Mouse (Mus musculus) lung, postnatal 4 days (tissue): Measurements from ENCODE around the gene 1810030O07Rik.
"Not testable (repeated sequence)": the region's sequence is repeated elsewhere in the genome, so short reads cannot be mapped to it uniquely, and the experiment has no call there.

ENCODE experiments used
- DNase-seq, 2 experiments: peaks; one replicate each; pipeline ENCODE4 v3.0.0; 2021

Gene 1810030O07Rik

DNA sequence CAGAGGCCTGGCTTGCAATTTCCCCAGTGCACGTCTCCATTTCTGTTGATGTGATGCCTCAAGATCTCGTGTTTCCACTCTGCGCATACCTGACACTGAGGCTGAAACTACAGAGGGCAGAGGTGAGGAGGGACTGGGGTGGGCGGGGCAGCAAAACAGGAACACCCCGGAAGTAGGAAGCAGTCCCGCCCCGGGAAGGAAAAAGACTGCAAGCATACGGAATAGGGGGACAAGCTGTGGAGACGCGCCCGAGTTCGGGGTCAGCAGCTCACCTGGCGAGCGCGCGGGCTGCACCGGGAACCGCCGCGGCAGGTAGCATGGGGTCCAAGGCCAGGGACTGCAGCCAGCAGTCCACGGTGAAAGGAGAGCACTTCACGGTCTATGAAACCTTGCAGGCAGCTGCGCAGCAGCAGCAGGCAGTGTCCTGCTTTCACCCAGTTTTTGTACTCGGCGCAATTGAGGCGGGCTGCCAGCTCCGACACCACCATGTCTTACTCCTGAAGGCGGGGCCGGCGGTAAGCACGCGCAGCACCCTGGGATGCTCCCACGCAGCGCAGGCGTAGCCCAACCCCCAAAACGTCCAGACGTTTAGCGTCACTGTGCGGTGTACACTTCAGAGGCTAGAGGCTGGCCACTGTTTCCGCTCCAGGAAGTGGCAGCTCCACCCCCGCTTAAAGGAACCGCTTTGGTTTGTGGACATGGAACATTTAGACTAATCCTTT lies at the start of gene 1810030O07Rik:
Gene 1810030O07Rik, minus strand, starts transcription at position 615 of the 722 bp plus-strand sequence.
- peak; percentile 91 to 95 for DNase-seq

DNA sequence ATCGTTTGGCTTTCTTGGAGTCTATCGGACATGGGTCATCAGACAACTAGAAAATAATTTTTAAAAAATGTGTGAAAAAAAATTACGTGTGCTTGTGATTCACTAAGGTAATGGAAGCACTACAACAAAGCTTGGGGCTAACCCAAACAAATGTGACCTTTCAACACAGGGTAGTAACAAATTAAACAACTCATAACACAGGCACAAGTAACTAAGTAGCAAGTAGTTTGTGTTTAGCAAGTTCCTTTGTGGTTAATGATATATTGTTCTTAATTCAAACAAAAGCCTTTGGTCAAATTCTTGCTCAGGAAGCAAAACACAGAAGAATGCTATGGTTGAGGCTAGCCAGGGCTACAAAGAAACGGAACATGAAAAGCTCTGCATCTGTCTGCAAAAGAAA lies 42.6 kb upstream of the 1810030O07Rik start:
- no peak for DNase-seq

DNA sequence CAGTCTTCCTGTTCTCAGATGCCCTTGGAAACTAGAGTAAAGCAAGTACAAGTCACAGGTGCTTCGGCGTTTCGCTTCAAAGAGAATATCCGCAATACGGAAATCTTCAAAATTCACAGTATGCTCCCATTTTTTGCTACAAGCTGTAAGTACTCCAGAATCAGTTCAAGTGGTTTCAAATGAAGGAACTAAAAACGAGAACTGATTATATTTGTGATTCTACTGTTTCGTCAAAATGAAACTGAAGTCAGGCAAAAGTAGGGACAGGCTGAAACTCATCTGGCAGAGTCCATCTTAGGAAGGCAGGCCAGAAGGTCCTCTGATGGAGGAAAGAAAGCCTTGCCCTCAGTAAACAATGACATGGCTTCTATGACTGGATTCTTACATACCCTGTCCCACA lies 40.3 kb upstream of the 1810030O07Rik start:
- DNase-seq, result no peak

DNA sequence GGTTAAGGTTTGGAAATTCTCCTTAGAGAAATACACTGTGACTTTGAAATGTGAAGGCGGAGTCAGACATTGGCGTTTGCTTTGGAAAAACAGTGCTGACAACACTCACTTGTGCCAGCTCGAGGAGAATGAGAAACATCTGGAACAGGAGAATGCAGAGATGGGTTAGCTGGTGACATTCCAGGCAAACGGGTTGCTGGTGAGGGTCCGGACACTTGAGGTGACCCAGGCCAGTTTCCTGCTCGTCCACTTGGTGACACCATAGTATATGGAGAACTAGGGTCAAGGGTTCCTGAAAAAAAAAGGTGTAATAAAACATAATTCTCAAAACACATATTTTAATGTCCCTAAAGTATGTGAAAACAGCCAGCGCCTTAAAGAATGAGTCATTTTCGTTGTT lies 13.4 kb upstream of the 1810030O07Rik start:
- peak; percentile 15 to 38 for DNase-seq

DNA sequence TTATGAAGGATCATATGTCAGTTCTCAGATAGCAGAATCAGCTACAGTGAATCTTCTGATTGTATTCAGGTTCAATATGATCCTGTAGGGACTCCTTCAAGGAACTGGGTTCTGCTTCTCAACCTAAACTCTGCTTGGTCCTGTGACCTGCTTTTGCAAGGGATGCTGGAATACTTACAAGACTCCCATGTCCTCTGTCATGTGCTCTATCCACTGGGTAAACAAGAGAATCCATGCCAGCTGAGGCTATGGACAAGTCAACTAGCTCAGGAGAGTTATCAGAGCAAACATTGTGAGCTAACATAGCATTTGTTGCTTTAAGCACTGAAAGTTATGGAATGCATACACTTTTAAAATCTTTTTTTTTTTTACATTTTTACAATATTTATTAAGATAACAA lies 12.6 kb upstream of the 1810030O07Rik start:
- DNase-seq, result no peak

GRCm38 (mm10) chrX:12677396-12677795 lies 3.9 kb upstream of the 1810030O07Rik start:
- peak in 1 of 2 experiments; percentile 69 for DNase-seq

GRCm38 (mm10) chrX:12653879-12654278 lies 19.6 kb downstream of the 1810030O07Rik start:
- no peak for DNase-seq

GRCm38 (mm10) chrX:12651906-12652305 lies 21.6 kb downstream of the 1810030O07Rik start:
- DNase-seq, result no peak

- no peak for DNase-seq
Measured at GRCm38 (mm10) chrX:12645531-12646304, 27.8 kb downstream of the 1810030O07Rik start.

- DNase-seq, result no peak
Measured at GRCm38 (mm10) chrX:12644976-12645375, 28.5 kb downstream of the 1810030O07Rik start.

DNA sequence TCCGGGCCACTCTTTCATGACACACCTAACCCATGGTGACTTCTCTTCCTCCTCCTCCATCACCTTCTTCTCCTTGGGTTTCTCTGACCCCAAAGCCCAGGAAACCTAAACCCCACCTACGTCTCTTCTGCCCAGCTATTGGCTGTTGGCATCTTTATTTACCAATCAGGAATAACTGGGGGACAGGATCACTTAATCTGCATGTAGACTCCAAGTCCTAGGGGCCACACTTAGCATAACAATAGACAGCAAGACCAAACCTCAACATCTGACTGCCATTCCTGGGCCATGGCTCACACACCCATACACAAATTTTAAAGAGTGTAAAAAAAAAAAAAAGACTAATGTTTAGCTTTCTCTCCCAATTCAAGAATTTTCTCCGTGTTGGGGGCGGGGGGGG lies 48.3 kb downstream of the 1810030O07Rik start:
- no peak for DNase-seq

DNA sequence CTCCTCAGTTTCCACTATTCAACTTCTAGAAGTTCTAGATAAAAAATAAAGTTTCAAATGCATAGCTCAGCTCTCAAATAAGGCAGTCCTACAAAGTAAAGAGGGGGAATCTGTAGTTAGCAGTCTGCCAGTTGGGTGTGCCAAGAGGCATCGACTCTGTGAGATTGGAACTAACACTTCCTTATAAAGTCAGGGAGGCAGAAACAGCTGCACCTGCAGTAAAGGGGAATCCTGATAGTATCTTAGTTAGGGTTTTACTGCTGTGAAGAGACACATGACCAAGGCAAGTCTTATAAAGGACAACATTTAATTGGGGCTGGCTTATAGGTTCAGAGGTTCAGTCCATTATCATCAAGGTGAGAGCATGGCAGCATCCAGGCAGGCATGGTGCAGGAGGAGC lies 61.1 kb downstream of the 1810030O07Rik start:
- DNase-seq, result not testable (repeated sequence)

- DNase-seq, result no peak
Measured at GRCm38 (mm10) chrX:12611211-12611610, 62.3 kb downstream of the 1810030O07Rik start.

DNA sequence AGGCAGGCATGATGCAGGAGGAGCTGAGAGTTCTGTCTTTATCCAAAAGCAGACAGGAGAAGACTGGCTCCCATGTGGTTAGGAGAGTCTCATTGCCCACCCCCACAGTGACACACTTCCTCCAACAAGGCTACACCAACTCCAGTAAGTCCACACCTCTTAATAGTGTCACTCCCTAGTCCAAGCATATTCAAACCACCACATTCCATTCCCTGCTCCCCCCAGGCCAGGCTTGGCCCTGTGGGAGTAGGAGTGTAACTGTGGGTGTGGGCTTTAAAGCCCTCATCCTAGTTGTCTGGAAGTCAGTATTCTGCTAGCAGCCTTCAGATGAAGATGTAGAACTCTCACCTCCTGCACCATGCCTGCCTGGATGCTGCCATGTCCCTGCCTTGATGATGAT lies 62.9 kb downstream of the 1810030O07Rik start:
- DNase-seq, result not testable (repeated sequence)
